Mouse (Mus musculus) embryonic facial prominence, embryonic 14.5 days (tissue): ENCODE measurements around the gene Ugt1a10. TPM values are rescaled to one million over a fixed set of nuclear protein-coding genes. Genes with fewer than 3 reads are reported as not detected.

Experiments used
- ATAC-seq: fragments of 200-750 bp; cut with Nextera tagmentation; 2 replicates; pipeline ENCODE4 v1.8.0; 2017; ENCODE audit warnings: low read depth, moderate number of reproducible peaks, moderate TSS enrichment
- DNase-seq: peaks from one replicate; pipeline ENCODE4 v3.0.0-alpha.2; 2015; ENCODE audit warnings: low spot score
- H3K27ac ChIP-seq: fragments of 300-500 bp; sonication (generic); replicated peaks from 2 replicates; pipeline ENCODE4 v1.5.1; 2014; ENCODE audit warnings: low read depth, mild to moderate bottlenecking, low read length, moderate library complexity
- H3K27me3 ChIP-seq: fragments of 300-500 bp; sonication (generic); replicated peaks from 2 replicates; pipeline ENCODE4 v1.6.1; 2014; ENCODE audit warnings: low read length; ENCODE audit not compliant: control insufficient read depth, insufficient read depth
- H3K36me3 ChIP-seq: fragments of 300-500 bp; sonication (generic); 2 replicates; pipeline ENCODE4 v1.6.1; 2014; ENCODE audit warnings: low read length, mixed read lengths; ENCODE audit not compliant: control insufficient read depth, insufficient read depth
- H3K4me1 ChIP-seq: fragments of 300-500 bp; sonication (generic); 2 replicates; pipeline ENCODE4 v1.6.1; 2014; ENCODE audit warnings: antibody characterized with exemption, low read length; ENCODE audit not compliant: control insufficient read depth, insufficient read depth
- H3K4me2 ChIP-seq: fragments of 300-500 bp; sonication (generic); 2 replicates; pipeline ENCODE4 v1.6.1; 2014; ENCODE audit warnings: low read depth, mild to moderate bottlenecking, low read length, moderate library complexity, mixed read lengths
- H3K4me3 ChIP-seq: fragments of 300-500 bp; sonication (generic); 2 replicates; pipeline ENCODE4 v1.5.1; 2014; ENCODE audit warnings: low read depth, mild to moderate bottlenecking, low read length
- H3K9ac ChIP-seq: fragments of 300-500 bp; sonication (generic); 2 replicates; pipeline ENCODE4 v1.6.1; 2014; ENCODE audit warnings: low read depth, mild to moderate bottlenecking, low read length, moderate library complexity, mixed read lengths
- H3K9me3 ChIP-seq: fragments of 300-500 bp; sonication (generic); 2 replicates; pipeline ENCODE4 v1.6.1; 2016; ENCODE audit warnings: low read length; ENCODE audit not compliant: control insufficient read depth
- WGBS: fragments of 180-500 bp; shearing (Covaris S2); extraction: QIAGEN DNeasy Blood & Tissue Kit; methylation state at CpG from one replicate; pipeline ENCODE4 v1.1.7; 2014; 5-methylcytosine and 5-hydroxymethylcytosine counted together
- polyA plus RNA-seq: library from polyadenylated mRNA; unstranded; fragments of >200 nt; fragmentation: Nextera tagmentation; extraction: Ambion mirVana; gene quantifications from 2 replicates; pipeline ENCODE4 v1.2.1, GENCODE M21; 2014

The Ugt1a10 gene
- polyA plus RNA-seq, 1 experiment from 2014 or later: not detected

GRCm38 (mm10) chr1:88235894-88236415, 180.8 kb downstream of the Ugt1a10 start:
- no peaks in the 10 kb centered on the region for H3K27me3 ChIP-seq
- H3K36me3 ChIP-seq: no peaks in the 10 kb centered on the region
- H3K27ac ChIP-seq: no peak overlapping the region
- no peak overlapping the region for H3K4me2 ChIP-seq
- WGBS: 63% methylated on average over 4 of the region's 4 CpGs
- no peak overlapping the region for H3K4me3 ChIP-seq
- H3K4me1 ChIP-seq: no peaks in the 10 kb centered on the region
- no peak overlapping the region for H3K9ac ChIP-seq
- ATAC-seq (no peak), DNase-seq (no peak)
- H3K9me3 ChIP-seq: peaks cover 95% of the 10 kb centered on the region

GRCm38 (mm10) chr1:88237311-88237710, 182.1 kb downstream of the Ugt1a10 start:
- no peak overlapping the region for H3K27ac ChIP-seq
- no peaks in the 10 kb centered on the region for H3K36me3 ChIP-seq
- WGBS: 77% methylated on average over 5 of the region's 5 CpGs
- no peak overlapping the region for H3K4me3 ChIP-seq
- H3K4me2 ChIP-seq: no peak overlapping the region
- H3K9ac ChIP-seq: no peak overlapping the region
- no peaks in the 10 kb centered on the region for H3K27me3 ChIP-seq
- ATAC-seq (no peak), DNase-seq (no peak)
- H3K9me3 ChIP-seq: peaks cover 95% of the 10 kb centered on the region
- H3K4me1 ChIP-seq: no peaks in the 10 kb centered on the region

GRCm38 (mm10) chr1:88238771-88239170, 183.6 kb downstream of the Ugt1a10 start:
- no peak overlapping the region for H3K4me2 ChIP-seq
- H3K27me3 ChIP-seq: no peaks in the 10 kb centered on the region
- no peak overlapping the region for H3K27ac ChIP-seq
- H3K4me3 ChIP-seq: no peak overlapping the region
- peaks cover 93% of the 10 kb centered on the region for H3K9me3 ChIP-seq
- no peak overlapping the region for H3K9ac ChIP-seq
- H3K4me1 ChIP-seq: no peaks in the 10 kb centered on the region
- ATAC-seq (no peak), DNase-seq (no peak)
- no peaks in the 10 kb centered on the region for H3K36me3 ChIP-seq
- WGBS: 75% methylated on average over 6 of the region's 6 CpGs

- 72% methylated on average over 5 of the region's 5 CpGs for WGBS
These were observed 184.9 kb downstream of the Ugt1a10 start for GRCm38 (mm10) chr1:88240072-88240471.

GRCm38 (mm10) chr1:88240579-88240978, 185.4 kb downstream of the Ugt1a10 start:
- Histone ChIP-seq H3K4me2 (no peak overlapping the region), H3K9ac (no peak overlapping the region)
- ATAC-seq: peak; percentile 4; the same call in 1 of the 2 replicates

More at GRCm38 (mm10) chr1:88240072-88240471, 184.9 kb downstream of the Ugt1a10 start:
- no peaks in the 10 kb centered on the region for H3K36me3 ChIP-seq
- no peak for DNase-seq
- H3K4me3 ChIP-seq: no peak overlapping the region
- H3K4me1 ChIP-seq: no peaks in the 10 kb centered on the region
- no peak overlapping the region for H3K9ac ChIP-seq
- no peaks in the 10 kb centered on the region for H3K27me3 ChIP-seq
- no peak overlapping the region for H3K27ac ChIP-seq
- H3K9me3 ChIP-seq: peaks cover 94% of the 10 kb centered on the region
- no peak overlapping the region for H3K4me2 ChIP-seq
- no peak for ATAC-seq

GRCm38 (mm10) chr1:88243861-88244260, 188.7 kb downstream of the Ugt1a10 start:
- H3K9ac ChIP-seq: no peak overlapping the region
- DNase-seq: no peak
- H3K27me3 ChIP-seq: no peaks in the 10 kb centered on the region
- no peak overlapping the region for H3K4me2 ChIP-seq
- H3K36me3 ChIP-seq: no peaks in the 10 kb centered on the region
- H3K4me3 ChIP-seq: no peak overlapping the region
- no peak overlapping the region for H3K27ac ChIP-seq
- no peaks in the 10 kb centered on the region for H3K4me1 ChIP-seq
- ATAC-seq: no peak
- peaks cover 94% of the 10 kb centered on the region for H3K9me3 ChIP-seq
- WGBS: 61% methylated on average over 5 of the region's 5 CpGs

More at GRCm38 (mm10) chr1:88240579-88240978, 185.4 kb downstream of the Ugt1a10 start:
- Histone ChIP-seq H3K4me3 (no peak overlapping the region), H3K27ac (no peak overlapping the region), H3K36me3 (no peaks in the 10 kb centered on the region), H3K27me3 (no peaks in the 10 kb centered on the region), H3K9me3 (peaks cover 94% of the 10 kb centered on the region), H3K4me1 (no peaks in the 10 kb centered on the region)
- no peak for DNase-seq
- 68% methylated on average over 4 of the region's 4 CpGs for WGBS

- WGBS: 74% methylated on average over 6 of the region's 6 CpGs
- H3K27ac ChIP-seq: no peak overlapping the region
- no peak overlapping the region for H3K4me3 ChIP-seq
- no peak overlapping the region for H3K9ac ChIP-seq
- H3K27me3 ChIP-seq: no peaks in the 10 kb centered on the region
- no peaks in the 10 kb centered on the region for H3K36me3 ChIP-seq
- ATAC-seq (no peak), DNase-seq (no peak)
- H3K4me1 ChIP-seq: no peaks in the 10 kb centered on the region
- H3K9me3 ChIP-seq: peaks cover 94% of the 10 kb centered on the region
- H3K4me2 ChIP-seq: no peak overlapping the region
These were observed 190.7 kb downstream of the Ugt1a10 start for GRCm38 (mm10) chr1:88245881-88246280.

- WGBS: 48% methylated on average over 6 of the region's 6 CpGs
- H3K9me3 ChIP-seq: peaks cover 93% of the 10 kb centered on the region
- H3K4me1 ChIP-seq: no peaks in the 10 kb centered on the region
These were observed 191.2 kb downstream of the Ugt1a10 start for GRCm38 (mm10) chr1:88246386-88246785.

GRCm38 (mm10) chr1:88247660-88248059, 192.5 kb downstream of the Ugt1a10 start:
- DNase-seq: no peak
- no peak overlapping the region for H3K4me3 ChIP-seq
- peaks cover 91% of the 10 kb centered on the region for H3K9me3 ChIP-seq
- H3K4me2 ChIP-seq: no peak overlapping the region
- no peak overlapping the region for H3K9ac ChIP-seq
- H3K27me3 ChIP-seq: no peaks in the 10 kb centered on the region
- 55% methylated on average over 2 of the region's 2 CpGs for whole genome bisulfite sequencing
- no peak overlapping the region for H3K27ac ChIP-seq
- ATAC-seq: no peak
- H3K4me1 ChIP-seq: no peaks in the 10 kb centered on the region
- H3K36me3 ChIP-seq: no peaks in the 10 kb centered on the region

More at GRCm38 (mm10) chr1:88246386-88246785, 191.2 kb downstream of the Ugt1a10 start:
- H3K4me3 ChIP-seq: no peak overlapping the region
- no peaks in the 10 kb centered on the region for H3K27me3 ChIP-seq
- no peak for ATAC-seq
- no peak overlapping the region for H3K9ac ChIP-seq
- DNase-seq: no peak
- H3K27ac ChIP-seq: no peak overlapping the region
- H3K4me2 ChIP-seq: no peak overlapping the region
- H3K36me3 ChIP-seq: no peaks in the 10 kb centered on the region
